Mouse (Mus musculus) neutrophil, adult 5-6 weeks (primary cell): ENCODE measurements around the gene Pigv. TPM values are rescaled to one million over a fixed set of nuclear protein-coding genes. Genes with fewer than 3 reads are reported as not detected.
A peak's percentile ranks its signal among the peaks of the same experiment; 100 is the strongest.

Experiments used
- ATAC-seq: fragments of 151-379, 151-347 bp; 2 replicates; pipeline ENCODE4 v1.8.0; 2017; ENCODE audit warnings: mild to moderate bottlenecking, moderate TSS enrichment; ENCODE audit not compliant: insufficient number of reproducible peaks, poor library complexity, low FRiP score, severe bottlenecking; ENCODE audit errors: extremely low read depth
- total RNA-seq: library from RNA; stranded (forward); fragments of 200-1000 nt; gene quantifications from 2 replicates; pipeline ENCODE4 v1.2.3, GENCODE M21; 2017

The Pigv gene
- total RNA-seq, 1 experiment from 2014 or later = 13.2 TPM

DNA sequence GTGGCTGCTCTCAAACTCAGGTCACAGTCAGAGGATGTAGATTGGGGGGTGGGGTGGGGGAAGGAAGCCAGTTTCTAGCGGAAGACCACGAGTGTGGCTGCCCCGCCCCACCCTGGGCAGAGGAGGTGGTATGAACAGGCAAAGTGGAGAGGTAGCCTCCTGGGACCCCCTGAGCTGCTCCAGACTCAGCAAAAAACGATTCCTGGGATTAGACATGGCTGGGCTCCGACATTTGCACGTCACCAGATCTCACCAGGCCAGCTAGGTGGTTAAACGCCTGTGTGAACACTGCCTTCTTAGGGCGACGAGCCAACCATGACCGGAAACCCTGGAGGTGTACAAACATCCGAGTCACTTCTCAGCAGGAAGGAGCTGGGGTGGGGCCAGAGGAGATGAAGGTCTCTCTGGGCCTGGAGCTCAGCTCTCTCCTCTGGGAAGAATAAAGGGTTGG is 46.8 kb downstream of the Pigv start:
- ATAC-seq = peak; percentile 65

DNA sequence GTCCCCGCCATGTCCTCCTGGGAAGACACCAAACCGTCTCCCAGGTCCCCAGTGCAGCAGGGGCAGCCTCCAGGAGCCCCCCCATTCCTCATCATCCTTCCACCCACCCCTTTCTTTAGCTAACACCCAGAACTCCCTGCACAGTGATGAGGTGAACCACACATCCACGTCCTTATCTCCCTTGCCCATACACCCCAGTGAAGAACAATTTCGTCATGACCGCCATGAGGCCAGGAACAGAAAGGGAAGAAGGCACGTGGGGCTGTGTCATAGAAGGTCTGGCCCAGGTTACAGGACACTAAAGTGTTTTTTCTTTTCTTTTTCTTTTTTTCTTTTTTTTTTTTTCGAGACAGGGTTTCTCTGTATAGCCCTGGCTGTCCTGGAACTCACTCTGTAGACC is 47.6 kb downstream of the Pigv start:
- ATAC-seq = no peak

DNA sequence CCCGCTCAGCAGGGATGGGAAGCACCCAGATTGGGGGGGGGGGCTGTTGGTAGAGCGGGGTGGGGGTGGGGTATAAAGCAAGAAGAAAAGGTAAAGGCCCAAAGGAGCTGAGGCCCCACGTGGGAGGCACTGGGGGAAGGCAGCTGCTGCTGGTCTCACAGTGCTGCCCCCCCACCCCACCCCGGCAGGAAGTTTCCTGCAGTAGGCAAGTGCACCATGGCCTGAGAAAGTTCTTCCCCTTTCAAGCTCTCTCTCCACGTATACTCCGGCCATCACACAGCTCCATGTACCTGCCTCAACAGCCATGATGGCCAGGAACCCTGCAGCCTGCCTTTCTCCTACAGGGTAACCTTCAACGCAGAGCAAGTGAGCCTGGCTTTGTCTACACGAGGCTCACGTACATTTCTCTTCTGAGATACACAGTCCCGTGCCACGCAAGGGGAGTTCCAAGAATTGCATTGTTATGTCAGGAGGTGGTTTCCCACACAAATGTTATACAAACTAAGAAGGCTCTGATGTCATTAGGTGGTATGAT is 50.2 kb downstream of the Pigv start:
- ATAC-seq = peak; percentile 59

DNA sequence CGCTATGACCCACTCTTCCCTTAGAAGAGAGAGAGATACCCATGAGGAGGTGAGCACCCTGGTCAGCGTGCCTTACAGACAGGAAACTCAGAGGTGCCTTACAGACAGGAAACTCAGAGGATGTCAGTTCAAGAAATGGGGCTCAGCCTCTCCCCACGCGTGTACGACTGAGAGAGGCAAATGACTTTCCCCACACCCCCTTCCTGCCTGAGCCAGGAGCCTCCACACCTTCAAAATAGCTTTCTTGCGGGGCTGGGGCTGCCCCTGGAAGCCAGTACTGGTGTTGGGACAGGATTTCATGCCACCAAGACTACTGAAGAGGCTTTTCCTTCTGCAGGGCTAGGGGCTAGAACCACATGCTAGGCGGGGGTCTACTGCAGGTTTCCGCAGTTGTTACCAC is 51.8 kb downstream of the Pigv start:
- ATAC-seq = peak; percentile 23

DNA sequence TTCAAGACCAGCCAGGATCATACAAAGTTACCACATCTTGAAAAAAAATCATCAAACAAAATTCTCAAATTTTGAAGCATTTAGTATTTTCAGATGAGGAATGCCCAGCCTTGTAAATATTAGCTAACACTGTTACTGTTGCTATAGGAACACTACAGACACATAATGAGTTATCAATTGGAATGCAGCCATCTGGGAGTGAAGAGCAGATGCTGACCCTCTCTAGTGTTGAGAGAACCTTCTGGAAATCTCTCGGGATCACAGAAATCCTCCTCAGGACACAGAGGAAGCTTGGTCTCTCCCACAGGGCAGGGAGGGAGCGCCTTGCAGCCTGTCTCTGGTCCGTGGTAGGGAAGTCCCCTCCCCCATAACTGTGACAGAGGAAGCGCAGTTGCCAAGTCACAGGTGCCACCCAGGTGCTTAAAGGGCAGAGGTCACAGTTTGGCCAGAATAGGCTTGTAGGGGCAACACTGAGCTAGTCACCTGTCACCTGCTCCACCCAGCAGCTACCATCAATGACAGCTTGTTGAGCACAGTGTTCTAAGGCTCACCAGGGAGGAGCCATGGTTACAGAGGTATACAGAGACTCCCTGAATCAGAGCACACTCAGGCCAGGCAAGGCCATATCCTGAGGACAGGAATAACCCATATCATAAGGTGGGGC is 52.8 kb downstream of the Pigv start:
- no peak for ATAC-seq

DNA sequence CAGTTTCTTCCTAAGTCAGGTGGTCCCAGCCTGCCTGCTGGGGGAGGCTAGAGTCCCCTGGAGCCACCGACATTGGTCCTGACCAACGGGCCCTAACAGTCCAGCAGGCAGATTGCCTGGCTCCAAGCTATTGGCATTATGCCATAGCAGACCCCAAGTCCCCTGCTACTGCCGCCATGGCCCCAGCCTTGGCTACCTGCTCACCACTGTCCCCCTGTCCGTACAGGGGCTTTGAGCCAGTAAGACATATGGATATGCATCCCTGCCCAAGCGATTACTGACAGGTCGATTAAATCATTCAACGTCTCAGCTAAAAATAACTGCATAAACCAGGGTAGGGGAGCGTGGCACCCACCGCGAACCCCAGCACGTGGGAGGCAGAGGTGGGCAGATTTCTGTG is 54.5 kb downstream of the Pigv start:
- ATAC-seq = no peak

DNA sequence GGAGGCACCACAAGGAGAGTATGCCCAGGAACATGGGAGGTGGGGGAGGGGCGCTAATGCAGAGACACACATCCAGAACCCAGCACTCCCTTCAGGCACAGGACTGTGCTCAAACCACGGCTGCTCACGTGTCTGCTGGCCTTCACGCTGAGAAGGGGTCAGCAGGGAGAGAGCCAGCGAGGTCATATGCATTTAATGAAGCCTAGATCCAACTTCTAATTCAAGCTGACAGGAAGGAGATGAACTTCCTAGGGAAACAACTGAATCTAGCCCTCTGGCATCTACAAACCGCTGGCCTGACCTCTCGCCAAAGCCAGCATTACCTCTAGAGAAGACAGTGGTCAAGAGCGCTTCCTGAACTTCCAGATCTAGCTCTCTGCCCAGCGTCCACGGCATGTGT is 57.0 kb downstream of the Pigv start:
- no peak for ATAC-seq

DNA sequence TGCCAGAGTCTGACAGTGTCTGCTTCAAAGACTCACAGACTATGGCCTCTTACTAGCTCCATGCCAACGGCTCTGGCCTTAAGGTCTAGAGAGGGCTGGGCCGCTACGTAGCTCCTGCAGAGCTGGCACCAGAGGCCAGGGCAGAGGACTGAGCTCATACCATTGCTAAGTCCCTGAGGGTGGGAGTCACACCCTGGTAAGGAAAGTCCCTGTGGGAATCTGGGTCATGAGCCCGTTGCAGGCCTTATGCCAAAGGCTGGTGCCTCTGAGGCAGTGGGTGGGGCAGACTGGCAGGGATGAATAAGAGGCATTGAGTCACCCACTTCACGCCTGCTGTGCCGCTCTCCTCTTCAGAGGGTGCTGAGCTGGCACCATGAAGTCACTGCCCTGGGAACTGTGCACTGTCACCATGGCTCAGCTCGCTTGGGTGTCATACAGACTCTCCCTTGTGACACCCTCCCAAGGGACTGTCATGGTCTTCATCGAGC is 58.1 kb downstream of the Pigv start:
- ATAC-seq = no peak

DNA sequence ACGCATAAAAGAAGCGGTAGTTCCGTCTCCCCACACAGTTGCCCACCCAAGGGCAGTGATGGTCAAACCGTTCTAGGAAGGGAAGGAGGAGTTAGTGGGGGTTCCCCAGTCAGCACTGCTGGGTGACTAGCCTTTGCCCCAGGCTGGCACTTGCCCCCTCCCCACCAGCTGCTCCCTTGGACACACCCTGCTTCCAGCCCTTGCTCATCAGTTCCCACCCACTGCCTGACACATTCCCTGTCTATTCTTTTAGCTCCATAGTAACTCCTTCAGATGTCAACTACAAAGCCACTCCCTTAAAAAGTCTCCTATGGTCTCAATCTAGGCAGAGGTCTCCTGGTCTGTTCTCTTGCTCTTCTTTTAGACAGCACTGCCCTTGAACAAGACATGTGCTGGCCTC is 58.6 kb downstream of the Pigv start:
- ATAC-seq = no peak

DNA sequence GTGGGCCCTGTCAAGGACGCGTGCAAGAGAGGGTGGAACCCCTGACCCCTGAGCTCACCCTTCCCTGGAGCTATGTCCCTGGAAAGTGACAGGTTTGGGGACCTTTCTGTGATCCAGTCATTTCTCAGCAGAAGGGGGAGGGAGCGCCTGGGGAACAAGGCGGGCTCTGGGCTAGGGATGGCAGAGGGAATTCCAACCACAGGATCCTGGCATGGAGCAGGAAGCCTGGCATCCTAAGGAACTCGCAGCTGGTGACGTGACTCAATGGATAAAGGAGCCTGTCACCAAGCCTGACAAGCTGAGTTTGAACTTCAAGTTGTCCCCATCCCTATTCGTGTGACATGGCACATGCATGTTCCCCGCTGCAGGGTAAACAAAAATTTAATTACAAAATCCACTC is 59.4 kb downstream of the Pigv start:
- no peak for ATAC-seq

DNA sequence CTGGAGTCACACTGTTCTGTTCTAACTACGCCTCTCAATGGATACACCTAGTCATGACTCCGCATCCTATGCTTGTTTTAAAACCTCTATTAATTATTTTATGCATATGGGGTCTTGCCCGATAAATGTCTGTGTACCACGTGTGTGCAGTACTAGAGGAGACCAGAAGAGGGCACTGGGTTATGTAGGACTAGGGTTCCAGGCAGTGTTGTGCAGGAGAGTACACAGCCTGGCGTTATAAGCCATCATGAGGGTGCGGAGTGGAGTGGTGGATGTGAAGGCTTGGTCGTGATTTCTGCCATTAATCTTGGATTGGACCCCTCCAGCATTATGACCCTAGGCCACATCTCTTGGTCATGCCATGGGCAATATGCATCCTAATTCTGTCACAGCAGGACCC is 60.0 kb downstream of the Pigv start:
- no peak for ATAC-seq

DNA sequence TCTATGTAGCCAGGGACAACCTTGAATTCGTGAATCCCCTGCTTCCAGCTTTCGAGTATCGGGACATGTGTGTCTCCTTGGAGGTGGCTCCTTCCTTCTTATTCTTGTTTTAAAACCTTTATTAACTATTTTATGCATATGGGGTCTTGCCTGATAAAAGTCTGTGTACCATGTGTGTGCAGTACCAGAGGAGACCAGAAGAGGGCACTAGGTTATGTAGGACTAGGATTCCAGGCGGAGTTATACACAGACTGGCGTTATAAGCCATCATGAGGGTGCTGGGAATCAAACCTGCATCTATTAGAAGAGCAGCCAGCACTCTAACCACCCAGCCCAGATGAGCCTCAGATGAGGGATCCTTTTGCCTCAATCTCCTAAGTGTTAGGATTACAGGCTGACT is 60.6 kb downstream of the Pigv start:
- no peak for ATAC-seq

Other genes starting within 250 kb of the Pigv start
- 0.12 TPM in 2 replicates for gene Tent5b, start 192.5 kb downstream of the Pigv start, total RNA-seq
- not detected in 2 replicates for gene Trnp1, start 174.1 kb downstream of the Pigv start, total RNA-seq
- gene Kdf1, start 153.7 kb downstream of the Pigv start, total RNA-seq = not detected in 2 replicates
- gene Nudc, start 126.7 kb downstream of the Pigv start, total RNA-seq = 48.3 and 65.1 TPM in 2 replicates
- not detected in 2 replicates for gene Nr0b2, start 119.3 kb downstream of the Pigv start, total RNA-seq
- 26.7 and 37.9 TPM in 2 replicates for gene Gpatch3, start 97.9 kb downstream of the Pigv start, total RNA-seq
- 12.1 and 22.1 TPM in 2 replicates for gene Gpn2, start 88.3 kb downstream of the Pigv start, total RNA-seq
- gene Sfn, start 70.5 kb downstream of the Pigv start, total RNA-seq = 48.1 and 58.3 TPM in 2 replicates
- 91.5 and 99.5 TPM in 2 replicates for gene Zdhhc18, start 22.5 kb downstream of the Pigv start, total RNA-seq
- gene Arid1a, start 84.1 kb upstream of the Pigv start, total RNA-seq = 97.9 and 100 TPM in 2 replicates
- gene Rps6ka1, start 215.2 kb upstream of the Pigv start, total RNA-seq = 67.3 and 80.3 TPM in 2 replicates